8 mouse cellular contexts compared by ENCODE assay signal in genomic region chr4:135570152-135571036, GRCm38 (mm10). TPM values are rescaled to one million over a fixed set of nuclear protein-coding genes. Genes with fewer than 3 reads are reported as not detected.
DNase-seq lines count a peak whose midpoint lies in the region; ATAC-seq and TF ChIP-seq lines count a peak whose summit lies in the region.

No protein-coding gene starts in this region.

- peaks cover 96% of the 10 kb centered on the region for H3K4me1 ChIP-seq in E14TG2a.4 (replicated peaks; ENCODE audit: low read depth, low read length)
- H3K4me1 ChIP-seq in embryonic facial prominence, embryonic 13.5 days = peaks cover 82% of the 10 kb centered on the region
- H3K4me1 ChIP-seq in intestine, embryonic 14.5 days (replicated peaks; ENCODE audit: control insufficient read depth, insufficient read depth, low read length) = peaks cover 39% of the 10 kb centered on the region
- H3K4me1 ChIP-seq in liver, embryonic 16.5 days (ENCODE audit: control insufficient read depth, low read depth, low read length) = no peaks in the 10 kb centered on the region; the same call in 1 of the 2 replicates
- H3K4me1 ChIP-seq in olfactory bulb, adult 2 months (ENCODE audit: control insufficient read depth, insufficient read depth, low read length) = peaks cover 56% of the 10 kb centered on the region
- peaks cover 3% of the 10 kb centered on the region; the same call in 1 of the 2 replicates for H3K4me1 ChIP-seq in cerebellum, adult 2 months (ENCODE audit: control insufficient read depth, insufficient read depth, low read length)

- peak; percentile 37; the same call in 1 of the 2 replicates for ATAC-seq in embryonic facial prominence, embryonic 13.5 days (ENCODE audit: insufficient number of reproducible peaks, insufficient read depth, low FRiP score, low TSS enrichment, low read depth)
- 0 out of 2 replicates have a peak, but pooled peaks have one; percentile 16 for ATAC-seq in intestine, embryonic 14.5 days (replicated peaks; ENCODE audit: low FRiP score, low TSS enrichment, low read depth)
- ATAC-seq in liver, embryonic 16.5 days (ENCODE audit: low read depth) = no peak

- H3K27ac ChIP-seq in embryonic facial prominence, embryonic 13.5 days = peak overlapping the region; percentile 51
- H3K27ac ChIP-seq in intestine, embryonic 14.5 days (ENCODE audit: low read depth) = no peak overlapping the region; the same call in 1 of the 2 replicates
- H3K27ac ChIP-seq in liver, embryonic 16.5 days (ENCODE audit: low read length) = no peak overlapping the region
- H3K27ac ChIP-seq in olfactory bulb, adult 2 months (ENCODE audit: insufficient read depth, low read depth, low read length) = no peak overlapping the region
- H3K27ac ChIP-seq in cerebellum, adult 2 months (ENCODE audit: insufficient read depth, low read length) = no peak overlapping the region

- DNase-seq in 3134 (ENCODE audit: extremely low read depth, insufficient read length, low spot score) = peak; percentile 44
- DNase-seq in intestine, embryonic 14.5 days (ENCODE audit: low spot score) = peak; percentile 74
- DNase-seq in cerebellum, adult 2 months = no peak
- no peak for DNase-seq in layer of hippocampus, adult 9-11 months

- H3K4me2 ChIP-seq in embryonic facial prominence, embryonic 13.5 days = peak overlapping the region; percentile 62
- peak overlapping the region; percentile 60 for H3K4me2 ChIP-seq in intestine, embryonic 14.5 days (ENCODE audit: low read length)
- peak overlapping the region; percentile 33 for H3K4me2 ChIP-seq in liver, embryonic 16.5 days (ENCODE audit: low read depth, low read length)

- 9% methylated on average over 32 of the region's 32 CpGs for WGBS in embryonic facial prominence, embryonic 13.5 days
- 12% methylated on average over 32 of the region's 32 CpGs for WGBS in intestine, embryonic 14.5 days
- 10% methylated on average over 32 of the region's 32 CpGs for WGBS in liver, embryonic 16.5 days (ENCODE audit: insufficient replicate concordance)
- 16% methylated on average over 32 of the region's 32 CpGs for WGBS in olfactory bulb, adult 2 months
- 18% methylated on average over 32 of the region's 32 CpGs for WGBS in cerebellum, adult 2 months

- peaks cover 6% of the 10 kb centered on the region for H3K36me3 ChIP-seq in E14TG2a.4 (ENCODE audit: insufficient read depth, low read length)
- H3K36me3 ChIP-seq in embryonic facial prominence, embryonic 13.5 days = no peaks in the 10 kb centered on the region
- no peaks in the 10 kb centered on the region for H3K36me3 ChIP-seq in intestine, embryonic 14.5 days (ENCODE audit: control insufficient read depth, insufficient read depth, low read length)
- H3K36me3 ChIP-seq in liver, embryonic 16.5 days (ENCODE audit: control insufficient read depth, insufficient read depth) = no peaks in the 10 kb centered on the region

- peak overlapping the region; percentile 40 for H3K9ac ChIP-seq in embryonic facial prominence, embryonic 13.5 days
- peak overlapping the region; percentile 22; the same call in 1 of the 2 replicates for H3K9ac ChIP-seq in intestine, embryonic 14.5 days (ENCODE audit: low read length)
- H3K9ac ChIP-seq in liver, embryonic 16.5 days (ENCODE audit: low read depth, low read length) = no peak overlapping the region

- peaks cover 20% of the 10 kb centered on the region for H3K27me3 ChIP-seq in E14TG2a.4 (ENCODE audit: insufficient read depth, low read length)
- H3K27me3 ChIP-seq in embryonic facial prominence, embryonic 13.5 days = peaks cover 84% of the 10 kb centered on the region
- H3K27me3 ChIP-seq in intestine, embryonic 14.5 days (replicated peaks; ENCODE audit: control insufficient read depth, insufficient read depth, low read length) = peaks cover 40% of the 10 kb centered on the region
- peaks cover 75% of the 10 kb centered on the region for H3K27me3 ChIP-seq in liver, embryonic 16.5 days (ENCODE audit: control insufficient read depth, insufficient read depth, low read depth, low read length)
- peaks cover 3% of the 10 kb centered on the region; the same call in 1 of the 2 replicates for H3K27me3 ChIP-seq in cerebellum, adult 2 months (ENCODE audit: control insufficient read depth, insufficient read depth, low read length)

- TF ChIP-seq POLR2A in olfactory bulb, adult 2 months (IDR thresholded peaks at IDR 0.05; ENCODE audit: insufficient read depth, low read depth, low read length) = no peak
- no peak for TF ChIP-seq POLR2A in cerebellum, adult 2 months (IDR thresholded peaks at IDR 0.05; ENCODE audit: borderline replicate concordance, insufficient read depth, low read length)

- no peak for TF ChIP-seq CTCF in E14TG2a.4 (conservative IDR thresholded peaks at IDR 0.05; ENCODE audit: low read length)
- TF ChIP-seq CTCF in olfactory bulb, adult 2 months (IDR thresholded peaks at IDR 0.05; ENCODE audit: insufficient read depth, low read depth, low read length) = no peak
- TF ChIP-seq CTCF in cerebellum, adult 2 months (IDR thresholded peaks at IDR 0.05; ENCODE audit: borderline replicate concordance, insufficient read depth, low read depth, low read length) = no peak

- H3K4me3 ChIP-seq in E14TG2a.4 (replicated peaks; ENCODE audit: low read length) = peak overlapping the region; percentile 75
- H3K4me3 ChIP-seq in embryonic facial prominence, embryonic 13.5 days = peak overlapping the region; percentile 37
- peak overlapping the region; percentile 37 for H3K4me3 ChIP-seq in intestine, embryonic 14.5 days (ENCODE audit: low read depth, low read length)
- peak overlapping the region; percentile 32 for H3K4me3 ChIP-seq in liver, embryonic 16.5 days (ENCODE audit: low read depth, low read length)
- H3K4me3 ChIP-seq in olfactory bulb, adult 2 months (ENCODE audit: insufficient read depth, low read depth, low read length) = peak overlapping the region; percentile 33
- no peak overlapping the region for H3K4me3 ChIP-seq in cerebellum, adult 2 months (replicated peaks; ENCODE audit: insufficient read depth, low read depth, low read length)

- no peaks in the 10 kb centered on the region for H3K9me3 ChIP-seq in E14TG2a.4 (ENCODE audit: low read length)
- no peaks in the 10 kb centered on the region for H3K9me3 ChIP-seq in embryonic facial prominence, embryonic 13.5 days
- no peaks in the 10 kb centered on the region for H3K9me3 ChIP-seq in intestine, embryonic 14.5 days (ENCODE audit: control insufficient read depth, low read length)
- H3K9me3 ChIP-seq in liver, embryonic 16.5 days (replicated peaks; ENCODE audit: control insufficient read depth, low read length) = no peaks in the 10 kb centered on the region

RNA-seq across cellular contexts. Expression of gene Grhl3, which starts 3.0 kb away (rescaled TPM):
- polyA plus RNA-seq in embryonic facial prominence, embryonic 13.5 days (2015; fragmentation: Nextera tagmentation; extraction: Ambion mirVana) = 25.3 and 26.0 TPM in 2 replicates
- polyA plus RNA-seq in intestine, embryonic 14.5 days (2014; fragmentation: Nextera tagmentation; extraction: Ambion mirVana) = 7.1 and 9.2 TPM in 2 replicates
- 0.37 and 0.61 TPM in 2 replicates for polyA plus RNA-seq in liver, embryonic 16.5 days (2015; fragmentation: Nextera tagmentation; extraction: Ambion mirVana)
- polyA plus RNA-seq in olfactory bulb, adult 2 months (2012; ENCODE audit: insufficient read depth, insufficient read length, low replicate concordance, missing spikeins) = not detected in 2 replicates
- polyA plus RNA-seq in cerebellum, adult 2 months (2012; rRNA removed) = 0.25 and 0.29 TPM in 2 replicates

Comparison
In these comparisons a context has a peak if more than half of its experiments do, and no peak if none do; other contexts are left out.
1. DNase-seq: peak in 3134 (single experiment) and intestine, embryonic 14.5 days (single experiment); none in cerebellum, adult 2 months (0 of 2) and layer of hippocampus, adult 9-11 months (single experiment).
2. Peak in every context shown above with its lines, with median percentiles within 50 percentile points of each other: H3K4me2 ChIP-seq.